Mouse (Mus musculus) v-Abl transformed pro-B cells (cell line): ENCODE measurements around the gene Ddo.

Experiments used
- in situ Hi-C, 2 experiments: fragments of 400-800 bp; cut with MboI; formaldehyde crosslinking; loops; one replicate each; pipeline ENCODE4 v1.15.1; 2025; ENCODE audit not compliant: unreplicated experiment in 2 of 2

Ddo gene

DNA sequence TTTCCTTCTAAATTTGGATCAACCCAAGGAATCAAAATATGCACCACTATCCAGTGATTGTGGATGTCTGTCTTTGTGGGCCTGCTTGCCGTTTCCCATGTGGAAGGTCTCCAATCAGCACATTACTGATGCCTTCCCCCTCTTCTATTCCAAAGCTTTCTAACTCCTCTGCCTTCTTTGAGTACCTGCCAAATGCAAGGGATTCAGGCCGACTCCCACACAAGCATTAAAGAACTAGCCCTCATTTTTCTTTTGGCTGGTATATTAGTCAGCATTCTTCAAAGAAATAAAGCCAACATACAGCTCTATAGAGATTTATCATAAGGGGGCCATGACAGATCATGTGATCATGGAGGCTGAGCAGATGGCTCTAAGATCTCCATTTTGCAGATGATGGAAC lies 21.9 kb downstream of the Ddo start:
- in situ Hi-C loops = loop anchor here (10.0 kb wide), 2 partner anchors 623 to 853 kb away; no protein-coding TSS in a partner anchor

DNA sequence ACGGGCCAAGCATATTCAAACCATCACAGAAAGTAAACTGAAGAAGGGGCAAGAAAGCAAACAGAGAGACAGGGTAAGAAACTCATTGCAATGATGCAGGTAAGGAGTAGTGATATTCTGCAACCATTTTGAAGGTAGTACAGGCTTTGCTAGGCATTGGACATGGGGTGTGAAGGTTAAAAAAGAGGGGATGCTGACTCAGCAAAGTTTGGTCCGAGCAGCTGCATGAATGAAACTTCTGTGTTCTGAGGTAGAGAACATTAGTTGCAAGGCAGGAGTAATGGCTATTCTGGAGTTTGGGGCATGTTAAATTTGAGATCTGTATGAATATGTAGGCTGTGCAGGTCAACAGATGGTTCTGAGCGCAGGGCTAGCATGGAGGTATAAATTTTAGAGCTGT lies 35.5 kb downstream of the Ddo start:
- in situ Hi-C loops = no loop called here

DNA sequence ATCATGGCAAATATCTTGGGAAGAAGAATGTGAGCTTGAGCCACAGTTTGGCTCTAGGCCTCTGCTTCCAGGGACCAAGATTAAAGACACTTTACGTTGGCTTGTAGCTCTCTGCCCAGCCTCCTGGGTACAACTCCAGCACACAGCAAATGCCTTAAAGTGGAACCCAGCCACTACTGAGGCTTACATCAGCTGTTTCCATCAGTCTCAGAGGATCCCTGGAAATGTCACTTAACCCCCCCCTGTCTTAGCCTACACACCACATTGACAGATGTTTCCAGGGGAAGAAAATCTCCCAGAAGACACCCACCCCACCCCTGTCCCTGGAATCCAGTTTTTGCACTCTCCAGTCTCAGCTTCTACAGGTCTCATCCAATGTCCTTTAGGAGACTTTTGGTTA lies 37.1 kb downstream of the Ddo start:
- in situ Hi-C loops = no loop called here

DNA sequence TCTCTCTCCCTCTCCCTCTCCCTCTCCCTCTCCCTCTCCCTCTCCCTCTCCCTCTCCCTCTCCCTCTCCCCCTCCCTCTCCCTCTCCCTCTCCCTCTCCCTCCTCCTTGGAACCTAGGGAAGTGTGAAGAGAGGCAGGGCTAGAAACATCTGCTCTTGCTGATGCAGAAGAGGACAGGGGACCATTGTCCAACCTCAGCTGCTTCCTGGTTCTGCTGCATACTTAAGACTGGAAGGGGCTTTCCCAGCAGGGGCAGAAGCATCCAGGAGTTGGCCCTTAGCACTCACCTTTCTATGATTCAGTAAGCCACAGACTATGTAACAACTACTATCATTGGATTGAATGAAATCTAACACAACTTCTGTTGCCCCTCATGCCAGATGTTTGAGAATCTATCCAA lies 38.8 kb downstream of the Ddo start:
- in situ Hi-C loops = no loop called here

DNA sequence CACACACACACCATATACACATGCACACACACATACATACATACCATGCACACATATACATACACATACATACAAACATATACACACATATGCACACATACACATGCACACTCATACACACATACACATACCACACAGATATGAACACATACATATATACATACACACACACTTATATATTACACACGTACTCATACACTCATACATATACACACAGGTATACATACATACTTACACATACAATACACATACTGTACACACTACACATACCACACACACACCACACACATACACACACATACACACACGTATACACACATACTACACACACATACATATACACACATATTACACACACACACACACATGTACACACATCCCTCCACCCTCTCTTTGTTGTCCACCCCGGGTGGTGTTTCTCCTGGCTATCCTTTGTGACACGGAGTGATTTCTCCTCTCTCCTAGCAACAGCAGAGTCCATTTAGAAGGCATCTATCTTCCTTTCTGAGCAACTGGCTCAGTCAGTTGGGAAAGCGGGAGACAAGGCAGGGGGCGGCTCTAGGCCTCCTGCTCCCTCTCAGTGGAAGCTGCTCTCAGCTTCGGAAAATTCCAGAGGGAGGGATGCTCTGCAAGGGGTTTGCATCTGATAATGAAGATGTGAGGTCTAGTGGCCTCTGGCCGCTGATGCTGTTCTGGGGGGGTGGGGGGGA lies 42.9 kb downstream of the Ddo start:
- in situ Hi-C loops = no loop called here

DNA sequence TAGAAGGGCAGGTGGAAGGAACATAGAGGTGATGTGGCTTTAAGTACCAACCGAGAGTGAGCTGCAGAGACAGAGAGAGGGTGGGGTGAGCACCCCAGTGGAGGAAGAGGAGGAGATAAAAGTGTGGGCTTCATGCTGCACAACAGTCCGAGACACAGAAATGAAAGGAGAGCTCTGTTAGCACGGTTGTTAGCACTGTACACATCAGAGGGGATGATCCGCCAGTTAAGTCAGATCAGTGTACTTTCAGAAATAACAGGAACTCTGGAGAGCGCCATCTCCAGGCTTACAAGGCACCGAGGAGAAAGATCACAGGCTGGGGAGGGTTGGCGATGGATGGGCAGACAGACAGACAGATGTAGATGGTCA lies 43.5 kb downstream of the Ddo start:
- in situ Hi-C loops = no loop called here

DNA sequence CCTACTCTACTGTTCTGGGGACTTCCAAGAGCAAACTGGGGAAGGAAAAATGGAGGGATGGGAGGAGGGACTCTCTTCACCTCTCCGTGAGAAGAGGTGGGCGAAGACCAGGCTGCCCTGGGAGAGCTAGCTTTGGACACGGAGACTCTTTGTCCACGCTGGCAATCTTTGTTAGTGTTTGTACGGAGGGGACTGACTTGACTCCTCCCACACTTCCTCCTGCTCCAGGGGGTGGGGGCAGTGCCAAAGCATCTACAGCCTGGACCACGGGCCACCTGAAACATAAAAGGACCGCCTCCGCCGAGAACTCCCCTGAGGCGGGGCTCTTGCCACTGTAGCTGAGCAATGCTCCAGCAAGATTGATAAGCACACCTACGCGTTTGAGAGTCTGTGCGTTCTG lies 44.3 kb downstream of the Ddo start:
- in situ Hi-C loops = no loop called here

DNA sequence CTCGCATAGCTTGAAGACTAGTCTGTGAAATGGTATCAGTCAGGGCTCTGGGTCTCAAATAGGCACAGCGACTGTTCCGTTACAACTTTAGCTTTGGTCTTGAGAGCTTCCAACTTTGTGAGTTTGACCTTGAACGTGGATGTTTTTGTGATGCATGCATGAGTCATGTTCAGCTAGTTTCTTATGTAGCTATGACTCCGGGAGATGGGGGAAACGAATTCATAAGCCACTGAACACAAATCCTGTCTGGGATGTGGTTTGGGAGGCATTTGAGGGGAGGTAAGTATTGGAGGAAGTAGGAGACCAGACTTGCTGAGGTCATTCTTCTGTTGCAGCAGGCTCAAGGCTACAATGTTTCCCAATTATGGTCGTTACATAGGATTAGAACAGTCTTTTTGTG lies 46.1 kb downstream of the Ddo start:
- in situ Hi-C loops = no loop called here

DNA sequence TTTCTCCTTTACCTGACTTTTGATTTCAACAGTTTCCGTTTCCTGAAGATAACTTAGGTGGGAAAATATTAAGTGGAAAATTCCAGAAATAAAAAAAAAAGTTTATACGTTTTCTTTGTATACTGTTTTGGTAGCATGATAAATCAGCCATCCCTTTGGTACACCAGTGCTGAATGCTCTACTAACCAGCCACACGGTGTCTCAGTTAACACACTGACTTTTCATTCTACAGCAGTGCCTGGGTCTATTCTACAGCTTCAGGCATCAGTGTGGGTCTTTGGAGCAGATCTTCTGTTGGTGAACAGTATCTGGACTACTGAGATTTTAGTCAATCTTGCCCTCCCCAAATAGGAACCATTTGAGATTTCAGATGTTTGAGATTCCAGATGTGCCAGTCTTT lies 48.7 kb downstream of the Ddo start:
- in situ Hi-C loops = no loop called here

DNA sequence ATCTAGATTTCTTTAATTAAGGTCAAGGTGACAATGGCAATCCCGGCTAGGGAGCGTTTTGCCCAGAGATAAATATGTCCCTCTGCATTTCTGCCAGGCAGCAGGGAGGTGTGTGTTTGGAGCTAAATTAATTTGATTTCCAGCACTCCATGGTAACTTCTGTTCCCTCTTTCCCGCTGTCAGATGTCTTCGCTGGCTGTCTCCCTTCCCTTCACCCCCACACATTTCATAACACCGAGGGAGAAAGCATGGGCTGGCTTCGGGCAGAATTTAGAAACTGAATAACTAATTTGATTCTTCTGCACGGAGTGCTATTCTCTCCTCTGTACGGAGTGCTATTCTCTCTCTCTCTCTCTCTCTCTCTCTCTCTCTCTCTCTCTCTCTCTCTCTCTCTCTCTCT lies 52.7 kb downstream of the Ddo start:
- in situ Hi-C loops = no loop called here

DNA sequence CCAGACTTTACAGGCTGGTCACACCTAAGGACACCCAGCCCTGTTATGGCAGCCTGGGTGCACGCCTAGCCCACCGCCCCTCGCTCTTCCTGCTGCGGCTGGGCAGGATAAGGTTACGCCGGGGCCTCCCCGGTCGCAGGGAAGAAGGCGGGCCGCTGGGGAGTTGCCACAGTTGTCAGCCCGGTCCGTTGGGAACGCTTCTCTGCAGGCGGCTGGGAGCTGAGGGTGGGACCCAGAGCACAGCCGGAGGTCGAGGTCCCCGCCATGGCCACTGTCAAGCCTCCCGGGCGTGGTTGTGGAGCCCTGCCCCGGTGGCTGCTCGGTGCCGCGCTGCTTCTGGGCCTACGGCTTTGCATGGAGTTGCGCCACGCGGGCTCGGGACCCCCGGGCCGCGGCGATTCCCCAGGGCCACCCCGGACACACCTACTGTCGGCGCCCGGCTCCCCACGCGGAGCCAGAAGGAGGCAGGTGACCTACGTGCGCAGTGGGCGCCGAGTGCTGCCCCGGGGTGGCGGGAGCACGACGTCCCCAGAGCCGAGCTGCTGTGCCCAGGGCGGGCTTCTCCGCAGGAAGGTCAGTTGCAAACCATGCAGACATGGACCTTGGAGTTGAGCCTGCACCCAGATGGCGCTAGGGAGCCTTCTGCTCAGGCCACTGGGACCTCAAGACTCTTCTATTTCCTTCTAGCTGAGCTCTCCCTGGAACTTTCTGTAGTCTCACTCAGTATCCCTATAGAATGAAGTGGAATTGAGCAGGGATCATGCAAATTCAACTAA lies 53.5 kb downstream of the Ddo start, which contains the start of gene Mettl24:
TSS of gene Mettl24 (plus strand) at position 191 of the 776 bp plus-strand sequence.
- in situ Hi-C loops = no loop called here

DNA sequence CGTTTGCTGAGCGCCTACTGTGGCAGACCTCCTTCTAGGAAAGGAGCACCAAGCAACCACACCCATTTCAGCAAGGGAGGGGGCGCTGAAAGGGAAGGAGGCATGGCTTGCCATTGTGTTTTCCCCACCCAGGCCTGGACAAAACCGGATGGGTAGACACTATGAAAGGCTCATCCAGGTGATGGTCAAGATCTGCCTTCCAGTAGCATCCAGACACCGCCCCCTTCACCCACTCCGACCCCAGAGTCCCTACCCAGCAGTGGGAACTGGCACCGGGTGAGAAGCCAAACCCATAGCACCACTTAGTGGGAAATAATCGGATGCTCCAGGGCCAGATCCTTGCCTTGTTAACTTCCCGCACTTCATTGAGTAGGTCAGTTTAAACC lies 54.0 kb downstream of the Ddo start:
- in situ Hi-C loops = no loop called here

DNA sequence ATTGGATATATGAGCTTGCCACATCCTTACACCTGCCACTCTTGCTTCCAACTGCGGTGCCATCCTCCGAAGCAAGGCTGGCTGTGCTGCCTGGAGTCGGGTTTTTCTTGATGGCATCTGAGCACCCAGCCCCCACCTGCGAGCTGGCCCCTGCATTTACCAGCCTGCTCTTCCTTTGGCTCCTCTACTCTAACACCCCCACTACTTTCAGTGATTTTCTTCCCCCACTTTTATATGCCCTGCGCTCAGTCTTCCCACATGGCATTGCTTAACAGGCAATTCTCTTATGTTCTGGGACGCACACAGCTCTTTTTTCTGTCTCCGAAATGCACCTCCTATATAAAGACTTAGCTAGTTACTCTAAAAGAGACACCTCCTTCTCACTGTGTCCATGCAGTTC lies 54.5 kb downstream of the Ddo start:
- in situ Hi-C loops = no loop called here

DNA sequence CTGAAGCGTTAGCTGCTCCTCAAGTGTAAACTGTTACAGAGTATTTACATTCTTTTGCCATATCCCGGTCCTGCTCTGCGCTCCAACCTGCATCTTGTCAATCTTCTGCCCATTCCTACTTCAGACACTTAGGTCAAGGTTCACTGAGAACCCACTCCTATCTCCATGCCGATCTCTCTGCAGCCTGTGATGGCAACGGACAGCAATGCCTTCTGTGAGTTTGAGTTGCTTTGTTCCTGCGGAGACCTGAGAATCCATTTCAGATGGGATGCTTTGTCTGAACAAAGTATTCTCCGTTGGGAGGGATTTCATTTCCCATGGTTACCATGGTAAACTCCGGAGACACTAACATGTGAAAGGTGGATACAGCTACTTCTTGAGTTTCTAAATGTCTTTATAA lies 55.8 kb downstream of the Ddo start:
- in situ Hi-C loops = no loop called here

DNA sequence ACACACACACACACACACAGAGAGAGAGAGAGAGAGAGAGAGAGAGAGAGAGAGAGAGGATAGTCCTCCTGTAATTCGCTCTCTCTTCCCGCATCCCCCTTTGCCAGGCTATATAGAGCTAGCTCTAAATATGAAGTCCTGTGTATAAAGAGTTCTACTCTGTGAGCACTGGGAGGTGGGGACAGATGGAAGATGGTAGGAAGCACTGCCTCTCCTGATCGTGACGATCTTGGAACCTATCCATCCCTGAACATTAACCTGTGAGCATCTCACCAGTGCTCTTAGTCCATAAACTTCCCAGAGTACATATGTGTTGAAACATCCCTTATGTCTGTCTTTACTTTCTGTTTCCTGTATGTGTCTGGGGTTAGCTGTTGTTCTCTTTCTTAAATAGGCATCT lies 57.2 kb downstream of the Ddo start:
- in situ Hi-C loops = no loop called here

DNA sequence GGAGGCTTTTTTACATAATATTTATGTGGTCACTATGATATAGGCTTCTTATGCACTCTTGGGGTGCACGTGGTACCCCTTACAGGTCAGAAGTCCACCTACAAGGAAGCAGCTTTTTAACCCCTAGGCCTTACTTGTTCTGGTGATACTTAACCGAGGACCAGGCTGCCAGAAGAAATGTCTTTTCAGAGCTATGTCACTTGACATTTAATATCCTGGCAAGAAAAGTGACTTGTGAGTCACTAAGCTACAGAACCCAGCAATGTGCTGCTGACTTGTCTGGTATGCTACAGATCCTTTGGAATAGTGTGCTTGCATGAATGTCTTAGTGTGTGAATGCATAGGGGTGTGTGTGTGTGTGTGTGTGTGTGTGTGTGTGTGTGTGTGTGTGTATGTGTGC lies 57.6 kb downstream of the Ddo start:
- in situ Hi-C loops = no loop called here

DNA sequence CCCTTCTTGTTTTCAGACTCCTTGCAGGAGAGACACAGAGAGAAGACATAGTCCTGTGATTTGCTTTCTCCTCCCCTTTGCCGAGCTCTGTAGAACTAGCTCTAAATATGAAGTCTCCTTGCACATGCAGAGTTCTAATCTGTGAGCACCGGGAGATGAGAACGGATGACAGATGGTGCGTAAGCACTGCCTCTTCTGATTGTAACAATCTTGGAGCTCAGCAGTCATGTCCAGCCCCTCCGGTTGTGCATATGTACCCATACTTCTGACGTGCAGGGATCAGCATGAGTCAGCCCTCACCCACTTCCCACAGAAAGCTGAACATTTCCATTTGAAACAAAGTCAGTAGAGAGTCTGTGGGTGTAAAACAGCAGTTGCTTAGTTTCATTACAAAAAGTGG lies 58.5 kb downstream of the Ddo start:
- in situ Hi-C loops = no loop called here

DNA sequence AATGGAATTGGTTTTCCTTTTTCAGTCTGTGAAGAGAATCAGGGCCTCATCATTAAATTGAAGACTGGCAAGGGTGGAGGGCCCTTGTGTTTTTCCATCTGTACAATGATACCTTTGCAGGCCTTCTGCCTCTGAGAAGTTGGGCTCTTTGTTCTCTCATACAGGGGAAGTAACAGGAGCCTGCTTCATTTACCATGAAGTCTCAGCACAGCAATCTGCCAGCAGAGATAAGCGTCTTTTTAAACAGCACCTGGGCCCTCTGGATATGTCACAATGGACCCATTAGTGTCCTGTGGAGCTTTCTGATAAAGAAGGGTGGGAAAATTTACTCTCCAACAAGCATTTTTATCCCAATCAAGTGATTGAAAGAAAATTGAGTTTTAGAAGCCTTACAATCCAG lies 59.1 kb downstream of the Ddo start:
- in situ Hi-C loops = no loop called here

DNA sequence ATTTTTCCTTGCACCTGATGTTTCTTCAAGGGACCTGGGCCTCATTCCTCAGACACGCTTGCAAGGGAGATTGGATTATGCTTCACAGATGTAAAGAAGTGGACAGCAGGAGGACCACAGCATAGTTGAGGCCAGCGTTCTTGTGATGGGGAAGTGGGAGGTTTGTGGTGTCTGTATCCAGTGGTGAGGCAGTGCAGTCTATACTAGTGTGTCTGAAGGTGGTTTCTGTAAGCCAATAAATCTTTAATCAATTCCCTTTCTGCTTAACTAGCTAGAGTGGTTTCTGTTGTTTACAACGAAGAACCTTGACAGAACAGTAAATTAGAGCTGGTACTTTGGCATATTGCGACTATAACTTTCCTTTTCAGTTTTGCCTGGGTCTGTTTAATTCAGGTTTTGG lies 68.8 kb downstream of the Ddo start:
- in situ Hi-C loops = no loop called here

DNA sequence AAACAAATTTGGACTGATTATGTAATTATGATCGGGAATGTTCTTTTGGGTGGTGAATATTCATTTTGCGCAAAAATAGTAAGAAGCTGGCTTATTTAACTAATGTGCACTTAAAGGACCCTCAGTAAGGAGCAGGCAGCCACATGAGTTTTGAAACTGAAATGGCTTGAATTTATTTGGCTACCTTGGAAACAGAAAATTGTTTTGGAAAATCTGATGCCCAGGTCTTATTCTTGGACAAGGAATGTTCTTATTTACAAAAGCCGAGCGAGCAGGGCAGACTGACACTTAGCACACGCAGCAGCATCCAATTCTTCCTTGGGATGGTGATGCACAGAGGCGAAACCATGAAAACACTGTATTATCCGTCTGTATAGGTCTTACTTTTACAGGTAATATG lies 81.3 kb downstream of the Ddo start:
- in situ Hi-C loops = no loop called here

DNA sequence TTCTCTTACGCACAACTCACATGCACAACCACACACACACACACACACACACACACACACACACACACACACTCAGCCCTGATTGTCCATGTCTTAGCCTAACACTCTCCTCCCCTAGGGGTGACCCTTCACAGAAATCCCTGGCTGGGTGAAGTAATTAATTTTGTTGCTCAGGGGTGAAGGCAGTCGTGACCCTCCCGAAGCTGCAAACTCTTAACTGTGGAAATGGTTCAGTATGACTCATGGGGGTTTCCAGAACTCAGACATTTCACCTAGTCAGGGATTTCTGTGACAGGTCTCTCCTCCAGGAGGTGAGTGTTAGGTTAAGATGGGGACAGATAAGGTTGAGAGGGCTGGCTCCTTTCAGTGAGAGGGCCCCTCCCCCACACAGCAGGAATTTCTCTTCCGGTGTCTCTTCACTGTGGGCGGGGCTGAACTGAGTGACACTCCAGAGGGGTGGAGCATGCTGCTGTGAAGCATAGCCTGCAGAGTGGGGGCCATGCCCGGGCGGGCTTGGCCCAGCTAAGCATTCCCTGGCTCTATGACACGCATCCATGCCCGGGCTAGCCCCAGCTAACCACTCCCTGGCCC lies 83.3 kb downstream of the Ddo start:
- in situ Hi-C loops = no loop called here

DNA sequence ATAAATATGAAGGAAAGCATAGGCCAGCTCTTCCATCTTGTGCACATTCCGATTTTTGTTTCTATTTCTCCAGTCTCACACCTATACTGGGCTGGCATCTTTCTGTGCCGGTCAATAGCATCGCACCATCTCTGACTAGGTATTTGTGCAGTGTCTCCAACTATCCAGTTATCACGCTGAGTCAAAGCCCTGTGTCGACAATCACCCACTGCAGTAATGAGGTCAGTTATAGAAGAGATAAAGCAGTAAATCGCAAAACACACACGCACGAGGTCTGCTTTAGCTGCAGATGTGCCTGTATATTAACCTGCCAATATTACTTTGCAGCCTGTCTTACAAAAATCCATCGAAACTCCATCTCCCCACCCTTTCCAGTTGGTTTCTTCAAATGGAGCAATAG lies 84.0 kb downstream of the Ddo start:
- in situ Hi-C loops = no loop called here
